Mouse (Mus musculus) lung, embryonic 14.5 days (tissue): ENCODE results near the gene Socs2. TPM values are rescaled to one million over a fixed set of nuclear protein-coding genes. Genes with fewer than 3 reads are reported as not detected.

ENCODE experiments used
- ATAC-seq: fragments of 200-750 bp; cut with Nextera tagmentation; 2 replicates; pipeline ENCODE4 v1.8.0; 2017; ENCODE audit warnings: mild to moderate bottlenecking, moderate TSS enrichment, moderate library complexity; ENCODE audit not compliant: insufficient read depth
- DNase-seq: peaks from one replicate; pipeline ENCODE4 v3.0.0-alpha.2; 2015
- H3K27ac ChIP-seq: fragments of 300-500 bp; sonication (generic); 2 replicates; pipeline ENCODE4 v1.5.1; 2014; ENCODE audit warnings: low read depth, mild to moderate bottlenecking, moderate library complexity
- H3K27me3 ChIP-seq: fragments of 300-500 bp; sonication (generic); 2 replicates; pipeline ENCODE4 v1.6.1; 2014; ENCODE audit warnings: low read length, control low read depth; ENCODE audit not compliant: insufficient read depth
- H3K36me3 ChIP-seq: fragments of 300-500 bp; sonication (generic); 2 replicates; pipeline ENCODE4 v1.6.1; 2014; ENCODE audit warnings: control low read depth; ENCODE audit not compliant: insufficient read depth
- H3K4me1 ChIP-seq: fragments of 300-500 bp; sonication (generic); 2 replicates; pipeline ENCODE4 v1.6.1; 2014; ENCODE audit warnings: antibody characterized with exemption, control low read depth; ENCODE audit not compliant: insufficient read depth
- H3K4me2 ChIP-seq: fragments of 300-500 bp; sonication (generic); 2 replicates; pipeline ENCODE4 v1.6.1; 2014; ENCODE audit warnings: mild to moderate bottlenecking
- H3K4me3 ChIP-seq: fragments of 300-500 bp; sonication (generic); 2 replicates; pipeline ENCODE4 v1.5.1; 2014; ENCODE audit warnings: low read depth, low read length
- H3K9ac ChIP-seq: fragments of 300-500 bp; sonication (generic); 2 replicates; pipeline ENCODE4 v1.6.1; 2014
- H3K9me3 ChIP-seq: fragments of 300-500 bp; sonication (generic); 2 replicates; pipeline ENCODE4 v1.6.1; 2016; ENCODE audit warnings: low read depth, low read length, control low read depth
- CTCF ChIP-seq: IDR thresholded peaks from 2 replicates; pipeline ENCODE4 v1.5.1; 2016; ENCODE audit warnings: antibody characterized with exemption, low read depth
- WGBS: fragments of 180-500 bp; shearing (Covaris S2); extraction: QIAGEN DNeasy Blood & Tissue Kit; methylation state at CpG from one replicate; pipeline ENCODE4 v1.1.7; 2014; 5-methylcytosine and 5-hydroxymethylcytosine counted together
- polyA plus RNA-seq: library from polyadenylated mRNA; unstranded; fragments of >200 nt; fragmentation: Nextera tagmentation; extraction: Ambion mirVana; gene quantifications from 2 replicates; pipeline ENCODE4 v1.2.1, GENCODE M21; 2014

Socs2 gene
- polyA plus RNA-seq, 1 experiment from 2014 or later = 124 TPM

GRCm38 (mm10) chr10:95420284-95420683 lies 3.3 kb upstream of the Socs2 start:
- Histone ChIP-seq H3K4me3 (no peak overlapping the region), H3K9ac (no peak overlapping the region), H3K4me1 (no peaks in the 10 kb centered on the region), H3K4me2 (no peak overlapping the region), H3K27ac (no peak overlapping the region), H3K9me3 (no peaks in the 10 kb centered on the region), H3K36me3 (no peaks in the 10 kb centered on the region), H3K27me3 (no peaks in the 10 kb centered on the region)
- DNase-seq (no peak), ATAC-seq (no peak)
- no peak for TF ChIP-seq CTCF
- 64% methylated on average over 10 of the region's 10 CpGs for WGBS

DNA sequence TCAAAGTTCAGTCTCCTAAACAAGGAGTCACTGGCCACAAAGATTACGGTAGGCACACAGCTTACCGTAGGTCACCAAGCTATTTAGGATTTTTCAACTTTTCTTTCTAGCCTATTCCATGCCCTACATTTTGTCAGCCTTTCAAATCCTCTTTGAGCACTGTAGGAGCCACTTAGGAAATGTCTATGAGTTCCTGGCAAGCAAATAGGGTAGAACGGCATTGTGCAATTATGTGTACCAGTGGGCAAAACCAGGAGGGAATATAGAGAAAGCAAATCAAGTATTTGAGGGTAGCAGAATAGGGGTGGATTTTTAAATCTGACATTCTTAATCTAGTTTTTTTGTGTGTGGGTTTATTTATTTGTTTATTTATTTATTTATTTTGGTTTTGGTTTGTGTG lies 2.7 kb upstream of the Socs2 start:
- ATAC-seq (no peak), DNase-seq (no peak)
- no peak for TF ChIP-seq CTCF
- no peak overlapping the region for H3K4me2 ChIP-seq
- no peaks in the 10 kb centered on the region for H3K9me3 ChIP-seq
- WGBS = 87% methylated on average over 3 of the region's 3 CpGs
- no peaks in the 10 kb centered on the region for H3K4me1 ChIP-seq
- no peak overlapping the region for H3K27ac ChIP-seq
- no peaks in the 10 kb centered on the region for H3K27me3 ChIP-seq
- no peak overlapping the region for H3K4me3 ChIP-seq
- no peaks in the 10 kb centered on the region for H3K36me3 ChIP-seq
- H3K9ac ChIP-seq = no peak overlapping the region

GRCm38 (mm10) chr10:95418631-95419030 lies 1.7 kb upstream of the Socs2 start:
- H3K4me1 ChIP-seq = no peaks in the 10 kb centered on the region
- no peaks in the 10 kb centered on the region for H3K9me3 ChIP-seq
- TF ChIP-seq CTCF = no peak
- DNase-seq (no peak), ATAC-seq (no peak)
- H3K9ac ChIP-seq = no peak overlapping the region
- H3K27me3 ChIP-seq = no peaks in the 10 kb centered on the region
- no peak overlapping the region for H3K4me3 ChIP-seq
- 60% methylated on average over 6 of the region's 6 CpGs for WGBS
- H3K4me2 ChIP-seq = no peak overlapping the region
- H3K27ac ChIP-seq = no peak overlapping the region
- no peaks in the 10 kb centered on the region for H3K36me3 ChIP-seq

- peak; percentile 90 for DNase-seq
- Histone ChIP-seq H3K27me3 (no peaks in the 10 kb centered on the region), H3K4me2 (peak overlapping the region; percentile 96), H3K9me3 (no peaks in the 10 kb centered on the region), H3K9ac (peak overlapping the region; percentile 85; the same call in 1 of the 2 replicates), H3K36me3 (no peaks in the 10 kb centered on the region), H3K4me3 (peak overlapping the region; percentile 74), H3K27ac (peak overlapping the region; percentile 93), H3K4me1 (no peaks in the 10 kb centered on the region)
- 0 out of 2 replicates have a peak, but pooled peaks have one; percentile 10 for ATAC-seq
- peak; percentile 87 for TF ChIP-seq CTCF
- WGBS = 1% methylated on average over 25 of the region's 25 CpGs
These were observed 686 bp upstream of the Socs2 start for GRCm38 (mm10) chr10:95417496-95418236.

DNA sequence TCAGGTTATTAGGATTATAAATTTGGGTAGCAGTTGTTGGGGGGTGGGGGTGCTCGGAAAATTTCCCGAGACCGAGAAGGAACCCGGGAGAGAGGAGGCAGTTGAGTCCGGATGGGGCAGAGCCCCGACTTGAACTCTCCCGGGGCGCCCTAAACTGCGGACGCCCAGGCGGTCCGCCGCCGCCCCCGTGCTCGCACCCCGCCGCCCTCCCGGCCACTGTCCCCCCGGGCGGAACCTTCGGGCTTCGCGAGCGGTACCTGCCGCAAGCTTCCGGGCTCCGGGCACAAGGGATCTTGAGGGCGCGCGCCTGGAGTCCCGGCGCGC lies 657 bp downstream of the Socs2 start:
- no peaks in the 10 kb centered on the region for H3K9me3 ChIP-seq
- peak overlapping the region; percentile 93 for H3K27ac ChIP-seq
- TF ChIP-seq CTCF = no peak
- under 1% methylated on average over 34 of the region's 34 CpGs for WGBS
- H3K27me3 ChIP-seq = no peaks in the 10 kb centered on the region
- H3K9ac ChIP-seq = peak overlapping the region; percentile 85
- ATAC-seq = peak; percentile 45
- DNase-seq = no peak
- peak overlapping the region; percentile 74 for H3K4me3 ChIP-seq
- no peaks in the 10 kb centered on the region for H3K4me1 ChIP-seq
- H3K4me2 ChIP-seq = peak overlapping the region; percentile 96
- H3K36me3 ChIP-seq = peaks cover 10% of the 10 kb centered on the region

GRCm38 (mm10) chr10:95415533-95416360 lies 1.2 kb downstream of the Socs2 start:
- Histone ChIP-seq H3K4me3 (peak overlapping the region; percentile 74), H3K27me3 (no peaks in the 10 kb centered on the region), H3K4me2 (peak overlapping the region; percentile 96), H3K27ac (peak overlapping the region; percentile 93), H3K9ac (peak overlapping the region; percentile 85), H3K36me3 (peaks cover 15% of the 10 kb centered on the region), H3K4me1 (no peaks in the 10 kb centered on the region), H3K9me3 (no peaks in the 10 kb centered on the region)
- peak; percentile 12 for ATAC-seq
- WGBS = under 1% methylated on average over 65 of the region's 65 CpGs
- TF ChIP-seq CTCF = 0 out of 2 replicates have a peak, but pooled peaks have one; percentile 2
- DNase-seq = peak; percentile 77

GRCm38 (mm10) chr10:95415159-95415532 lies 1.8 kb downstream of the Socs2 start:
- Histone ChIP-seq H3K9ac (peak overlapping the region; percentile 85), H3K9me3 (no peaks in the 10 kb centered on the region), H3K4me2 (peak overlapping the region; percentile 96), H3K4me3 (peak overlapping the region; percentile 74), H3K27ac (peak overlapping the region; percentile 93; the same call in 1 of the 2 replicates), H3K27me3 (no peaks in the 10 kb centered on the region), H3K4me1 (no peaks in the 10 kb centered on the region), H3K36me3 (peaks cover 21% of the 10 kb centered on the region)
- peak; percentile 48 for DNase-seq
- no peak for ATAC-seq
- TF ChIP-seq CTCF = no peak
- WGBS = under 1% methylated on average over 15 of the region's 15 CpGs
